Mouse (Mus musculus) CH12.LX (cell line): ENCODE results near the gene Med13.

Source experiments
- CHD2 ChIP-seq: IDR thresholded peaks from 2 replicates; pipeline ENCODE4 v1.6.1; 2011; ENCODE audit warnings: low read length, improper control_type of control experiment
- CTCF ChIP-seq, 2 experiments: IDR thresholded peaks in 1 of 2; conservative IDR thresholded peaks in 1 of 2; 2 replicates each; pipeline ENCODE4 v1.5.1; 2011 to 2012; ENCODE audit warnings: low read depth in 2 of 2, low read length in 2 of 2, improper control_type of control experiment in 1 of 2, inconsistent platforms in 1 of 2, mild to moderate bottlenecking in 1 of 2, moderate library complexity in 1 of 2
- JUND ChIP-seq: conservative IDR thresholded peaks from 2 replicates; pipeline ENCODE4 v1.6.1; 2011; ENCODE audit warnings: low read depth, low read length, improper control_type of control experiment
- POLR2A ChIP-seq: IDR thresholded peaks from 2 replicates; pipeline ENCODE4 v1.6.1; 2011; ENCODE audit warnings: low read depth, mild to moderate bottlenecking, improper control_type of control experiment, low read length
- USF1 ChIP-seq: IDR thresholded peaks from 2 replicates; pipeline ENCODE4 v1.6.1; 2014; ENCODE audit warnings: low read depth, mild to moderate bottlenecking, inconsistent platforms, low read length, improper control_type of control experiment
- USF2 ChIP-seq: conservative IDR thresholded peaks from 2 replicates; pipeline ENCODE4 v1.6.1; 2011; ENCODE audit warnings: low read depth, low read length, improper control_type of control experiment

DNA sequence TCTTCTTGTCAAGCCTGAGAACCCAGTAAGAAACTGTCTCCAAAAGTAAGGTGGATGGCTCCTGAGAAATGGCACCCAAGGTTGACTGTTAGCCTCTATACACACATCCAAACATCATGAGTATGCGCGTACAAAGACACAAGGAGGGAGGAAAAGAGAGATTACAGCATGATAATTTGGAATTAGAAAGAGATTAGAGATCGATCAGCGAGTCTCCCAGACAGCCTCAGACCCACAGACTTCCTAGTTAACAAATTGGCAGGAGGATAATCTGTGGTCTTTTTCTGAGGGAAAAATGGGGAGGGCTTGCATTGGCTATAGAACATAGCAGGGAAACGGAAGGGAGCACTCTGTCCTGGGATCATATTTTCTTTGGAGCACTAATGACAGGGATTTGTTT is 20.4 kb upstream of the Med13 start:
- TF ChIP-seq POLR2A (no peak), CTCF (conservative IDR thresholded peaks at IDR 0.05 in 1 of 2, IDR thresholded peaks at IDR 0.05 in 1 of 2; ENCODE audit: low read depth in 2 of 2, low read length in 2 of 2) (no peak), USF2 (no peak), USF1 (no peak), JUND (no peak), CHD2 (no peak)
